Mouse (Mus musculus) hindbrain, embryonic 12.5 days (tissue): ENCODE results near the gene Spata9. TPM values are rescaled to one million over a fixed set of nuclear protein-coding genes. Genes with fewer than 3 reads are reported as not detected.
"Not testable (repeated sequence)": the region's sequence is repeated elsewhere in the genome, so short reads cannot be mapped to it uniquely, and the experiment has no call there.

Experiments used
- ATAC-seq: fragments of 200-750 bp; cut with Nextera tagmentation; 2 replicates; pipeline ENCODE4 v1.8.0; 2017; ENCODE audit warnings: moderate TSS enrichment; ENCODE audit not compliant: low FRiP score
- H3K27ac ChIP-seq: fragments of 300-500 bp; sonication (generic); 2 replicates; pipeline ENCODE4 v1.5.1; 2016; ENCODE audit warnings: mild to moderate bottlenecking
- H3K27me3 ChIP-seq: fragments of 300-500 bp; sonication (generic); 2 replicates; pipeline ENCODE4 v1.6.1; 2016; ENCODE audit warnings: mild to moderate bottlenecking
- H3K36me3 ChIP-seq: fragments of 300-500 bp; sonication (generic); 2 replicates; pipeline ENCODE4 v1.6.1; 2016; ENCODE audit warnings: mild to moderate bottlenecking
- H3K4me1 ChIP-seq: fragments of 300-500 bp; sonication (generic); 2 replicates; pipeline ENCODE4 v1.6.1; 2016
- H3K4me2 ChIP-seq: fragments of 300-500 bp; sonication (generic); replicated peaks from 2 replicates; pipeline ENCODE4 v1.6.1; 2016; ENCODE audit warnings: mild to moderate bottlenecking
- H3K4me3 ChIP-seq: fragments of 300-500 bp; sonication (generic); 2 replicates; pipeline ENCODE4 v1.5.1; 2016; ENCODE audit warnings: mild to moderate bottlenecking
- H3K9ac ChIP-seq: fragments of 300-500 bp; sonication (generic); 2 replicates; pipeline ENCODE4 v1.6.1; 2016; ENCODE audit warnings: mild to moderate bottlenecking, moderate library complexity
- H3K9me3 ChIP-seq: fragments of 300-500 bp; sonication (generic); replicated peaks from 2 replicates; pipeline ENCODE4 v1.6.1; 2016; ENCODE audit warnings: mild to moderate bottlenecking
- whole genome bisulfite sequencing: fragments of 180-500 bp; shearing (Covaris S2); methylation state at CpG from one replicate; pipeline ENCODE4 v1.1.7; 2016; 5-methylcytosine and 5-hydroxymethylcytosine counted together
- polyA plus RNA-seq: library from polyadenylated mRNA; unstranded; fragments of >200 nt; fragmentation: Nextera tagmentation; extraction: Ambion mirVana; gene quantifications from 2 replicates; pipeline ENCODE4 v1.2.1, GENCODE M21; 2016

The Spata9 gene
- polyA plus RNA-seq = 0.98 and 1.4 TPM in 2 replicates

GRCm38 (mm10) chr13:75966850-75967249, at the start of gene Spata9:
TSS of gene Spata9 (plus strand) at chr13:75967150.
- no peak for ATAC-seq
- H3K4me1 ChIP-seq = no peaks in the 10 kb centered on the region
- no peak within 1 kb of the TSS for H3K27ac ChIP-seq
- WGBS = 90% methylated on average over 1 of the region's 1 CpGs
- no peaks in the 10 kb centered on the region for H3K27me3 ChIP-seq
- H3K36me3 ChIP-seq = no peaks in the 10 kb centered on the region
- no peak within 1 kb of the TSS for H3K9ac ChIP-seq
- H3K4me2 ChIP-seq = no peak within 1 kb of the TSS
- no peak within 1 kb of the TSS for H3K4me3 ChIP-seq
- H3K9me3 ChIP-seq = no peaks in the 10 kb centered on the region

GRCm38 (mm10) chr13:75927951-75928350, 39.0 kb upstream of the Spata9 start:
- peaks cover 14% of the 10 kb centered on the region for H3K36me3 ChIP-seq
- H3K27ac ChIP-seq = no peak overlapping the region
- no peak overlapping the region for H3K4me3 ChIP-seq
- no peak overlapping the region for H3K9ac ChIP-seq
- H3K27me3 ChIP-seq = no peaks in the 10 kb centered on the region
- H3K9me3 ChIP-seq = no peaks in the 10 kb centered on the region
- no peak overlapping the region for H3K4me2 ChIP-seq
- peaks cover 7% of the 10 kb centered on the region; the same call in 1 of the 2 replicates for H3K4me1 ChIP-seq
- no peak for ATAC-seq

DNA sequence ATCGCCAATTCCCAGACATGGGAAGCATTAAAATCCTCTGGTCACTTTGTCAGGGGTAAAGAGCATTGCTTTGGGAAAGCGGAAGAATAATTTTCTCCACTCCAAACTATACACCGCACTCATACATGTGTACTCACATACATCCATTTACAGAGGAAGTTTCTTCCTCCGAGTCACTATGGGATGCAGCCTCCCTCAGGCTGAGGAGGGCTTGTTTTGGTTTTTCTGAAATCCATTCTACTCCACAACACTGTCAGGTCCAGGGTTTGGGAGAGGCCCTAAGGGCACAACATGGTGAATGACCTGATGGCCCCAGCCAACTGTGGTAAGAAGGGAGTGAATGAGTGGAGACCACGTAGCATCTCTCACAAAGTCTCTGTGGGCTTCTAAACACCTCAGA, 37.9 kb upstream of the Spata9 start:
- not testable (repeated sequence) for H3K9me3 ChIP-seq, H3K4me1 ChIP-seq, H3K27ac ChIP-seq, ATAC-seq, H3K27me3 ChIP-seq, H3K4me3 ChIP-seq, H3K4me2 ChIP-seq, H3K9ac ChIP-seq
- 95% methylated on average over 5 of the region's 5 CpGs for WGBS
- H3K36me3 ChIP-seq = peaks cover 14% of the 10 kb centered on the region

DNA sequence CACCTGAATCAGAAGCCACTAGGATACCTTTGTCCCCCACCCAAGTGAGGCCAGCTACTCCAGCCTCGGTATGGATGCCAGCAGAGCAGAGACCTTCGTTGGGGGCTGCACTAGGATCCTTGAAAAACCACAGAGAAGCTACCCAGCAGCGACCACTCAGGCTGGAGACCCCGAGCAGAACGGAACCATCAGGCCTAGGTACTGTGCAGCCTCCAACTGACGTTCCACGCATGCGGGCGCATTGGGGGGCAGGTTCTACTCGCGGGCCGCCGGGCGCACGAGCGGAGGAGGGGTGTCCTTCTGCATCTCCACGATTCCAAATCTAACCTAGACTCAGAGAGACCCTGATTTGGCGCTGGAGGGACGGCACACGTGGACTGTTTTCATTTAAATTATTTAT, 36.9 kb upstream of the Spata9 start:
- Histone ChIP-seq H3K4me2 (no peak overlapping the region), H3K27ac (no peak overlapping the region), H3K9ac (no peak overlapping the region), H3K27me3 (no peaks in the 10 kb centered on the region), H3K9me3 (no peaks in the 10 kb centered on the region), H3K36me3 (peaks cover 14% of the 10 kb centered on the region), H3K4me3 (no peak overlapping the region), H3K4me1 (peaks cover 7% of the 10 kb centered on the region; the same call in 1 of the 2 replicates)
- WGBS = 95% methylated on average over 20 of the region's 20 CpGs
- ATAC-seq = no peak; the same call in 1 of the 2 replicates

DNA sequence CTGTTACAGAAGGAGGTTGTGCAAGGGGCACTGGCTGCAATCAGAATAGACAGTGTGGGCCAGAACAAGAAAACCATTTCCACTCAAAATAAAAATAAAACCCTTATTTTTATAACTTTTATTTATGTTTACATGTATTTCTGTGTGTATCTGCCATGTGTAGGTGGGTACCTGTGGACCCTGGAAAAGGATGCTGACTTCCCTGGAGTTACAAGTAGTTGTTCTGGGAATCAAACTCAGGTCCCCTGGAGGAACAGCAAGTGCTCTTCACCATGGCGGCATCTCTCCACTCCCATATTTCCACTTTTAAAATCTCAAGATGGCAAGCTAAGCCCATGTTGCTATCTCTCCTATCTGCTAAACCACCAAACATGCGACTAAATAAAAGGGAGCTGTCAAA, 36.3 kb upstream of the Spata9 start:
- Histone ChIP-seq H3K4me3 (no peak overlapping the region), H3K9ac (no peak overlapping the region), H3K9me3 (no peaks in the 10 kb centered on the region), H3K27ac (no peak overlapping the region), H3K4me2 (no peak overlapping the region), H3K27me3 (no peaks in the 10 kb centered on the region), H3K36me3 (peaks cover 14% of the 10 kb centered on the region), H3K4me1 (peaks cover 7% of the 10 kb centered on the region; the same call in 1 of the 2 replicates)
- WGBS = 85% methylated on average over 2 of the region's 2 CpGs
- ATAC-seq = peak; percentile 26; the same call in 1 of the 2 replicates

DNA sequence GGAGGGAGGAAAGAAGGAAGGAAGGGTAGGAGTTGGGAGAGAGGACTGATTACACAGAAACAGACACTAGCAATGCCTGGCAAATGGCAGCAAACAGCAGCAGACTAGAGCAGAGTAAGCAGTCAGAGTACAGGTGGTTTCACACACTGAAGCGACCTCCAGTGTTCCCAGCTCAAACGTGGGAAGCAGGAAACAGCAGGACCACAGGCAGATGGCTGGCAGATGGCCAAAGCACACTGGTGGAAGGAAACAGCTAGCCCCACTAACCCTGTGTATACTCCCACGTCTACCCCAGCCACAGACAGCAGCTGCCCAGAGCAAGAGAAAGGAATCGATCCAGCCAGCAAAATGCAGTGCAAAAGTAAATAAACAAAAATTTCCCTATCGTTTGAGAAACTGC, 35.9 kb upstream of the Spata9 start:
- H3K27me3 ChIP-seq = no peaks in the 10 kb centered on the region
- H3K9me3 ChIP-seq = no peaks in the 10 kb centered on the region
- H3K4me1 ChIP-seq = peaks cover 7% of the 10 kb centered on the region; the same call in 1 of the 2 replicates
- peak; percentile 89 for ATAC-seq
- H3K4me2 ChIP-seq = no peak overlapping the region
- 27% methylated on average over 5 of the region's 5 CpGs for WGBS
- H3K4me3 ChIP-seq = no peak overlapping the region
- H3K9ac ChIP-seq = no peak overlapping the region
- no peak overlapping the region for H3K27ac ChIP-seq
- H3K36me3 ChIP-seq = peaks cover 14% of the 10 kb centered on the region

GRCm38 (mm10) chr13:75933287-75933686, 33.7 kb upstream of the Spata9 start:
- 78% methylated on average over 1 of the region's 1 CpGs for WGBS
- no peak overlapping the region for H3K9ac ChIP-seq
- H3K4me2 ChIP-seq = no peak overlapping the region
- H3K27ac ChIP-seq = no peak overlapping the region
- no peak overlapping the region for H3K4me3 ChIP-seq
- peaks cover 24% of the 10 kb centered on the region for H3K36me3 ChIP-seq
- no peaks in the 10 kb centered on the region for H3K27me3 ChIP-seq
- no peaks in the 10 kb centered on the region for H3K9me3 ChIP-seq
- no peak for ATAC-seq
- H3K4me1 ChIP-seq = peaks cover 7% of the 10 kb centered on the region; the same call in 1 of the 2 replicates

GRCm38 (mm10) chr13:75938866-75939265, 28.1 kb upstream of the Spata9 start:
- Histone ChIP-seq H3K4me1 (peaks cover 10% of the 10 kb centered on the region), H3K9ac (no peak overlapping the region), H3K27ac (no peak overlapping the region), H3K4me3 (no peak overlapping the region), H3K9me3 (no peaks in the 10 kb centered on the region), H3K4me2 (no peak overlapping the region), H3K27me3 (no peaks in the 10 kb centered on the region), H3K36me3 (peaks cover 21% of the 10 kb centered on the region)
- WGBS = 93% methylated on average over 5 of the region's 5 CpGs
- no peak for ATAC-seq

GRCm38 (mm10) chr13:75940791-75941517, 26.0 kb upstream of the Spata9 start:
- ATAC-seq = no peak
- WGBS = 89% methylated on average over 2 of the region's 2 CpGs
- H3K9ac ChIP-seq = no peak overlapping the region
- H3K4me3 ChIP-seq = peak overlapping the region; percentile 12; the same call in 1 of the 2 replicates
- H3K27ac ChIP-seq = no peak overlapping the region
- no peaks in the 10 kb centered on the region for H3K9me3 ChIP-seq
- peaks cover 15% of the 10 kb centered on the region for H3K4me1 ChIP-seq
- peak overlapping the region; percentile 38 for H3K4me2 ChIP-seq
- H3K36me3 ChIP-seq = peaks cover 21% of the 10 kb centered on the region
- no peaks in the 10 kb centered on the region for H3K27me3 ChIP-seq

DNA sequence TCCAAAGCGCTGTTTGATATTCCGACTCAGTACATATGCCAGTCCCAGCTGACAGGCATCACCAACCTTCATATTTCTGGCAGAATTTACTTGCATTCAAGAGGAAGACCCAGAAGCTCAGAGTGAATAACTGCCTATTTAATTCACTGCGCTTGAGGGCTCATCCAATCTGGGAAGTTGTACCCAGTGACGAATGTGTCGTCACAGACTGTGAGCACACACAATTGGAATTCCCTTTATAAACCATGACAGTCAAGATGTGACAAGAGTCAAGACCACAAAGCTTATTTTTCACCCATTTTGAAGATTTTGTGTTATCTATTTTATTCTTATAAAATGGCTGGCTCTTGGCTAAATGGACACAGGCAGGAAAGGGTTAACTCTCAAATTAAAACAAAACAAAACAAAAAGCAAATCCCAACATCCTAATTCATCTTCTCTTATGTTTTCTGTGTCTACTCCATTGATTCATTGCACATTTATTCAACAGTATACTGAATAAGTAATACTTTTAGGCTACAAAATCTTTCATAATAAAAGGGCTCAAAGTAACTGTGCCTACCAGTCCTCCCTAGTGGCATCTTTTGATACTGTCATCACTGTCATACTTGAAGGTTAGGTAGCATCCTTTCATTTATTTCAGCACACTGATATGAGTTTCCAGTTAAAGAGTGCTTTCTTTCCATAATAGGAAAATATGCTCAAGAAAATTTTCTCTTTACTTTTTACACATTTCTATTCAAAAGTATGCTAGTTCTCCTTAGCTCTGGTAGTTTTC, 25.2 kb upstream of the Spata9 start:
- peaks cover 15% of the 10 kb centered on the region for H3K4me1 ChIP-seq
- H3K9me3 ChIP-seq = no peaks in the 10 kb centered on the region
- no peak overlapping the region for H3K9ac ChIP-seq
- H3K4me2 ChIP-seq = peak overlapping the region; percentile 38
- H3K4me3 ChIP-seq = peak overlapping the region; percentile 12
- no peak for ATAC-seq
- peaks cover 21% of the 10 kb centered on the region for H3K36me3 ChIP-seq
- no peak overlapping the region for H3K27ac ChIP-seq
- no peaks in the 10 kb centered on the region for H3K27me3 ChIP-seq
- WGBS = 62% methylated on average over 5 of the region's 5 CpGs

DNA sequence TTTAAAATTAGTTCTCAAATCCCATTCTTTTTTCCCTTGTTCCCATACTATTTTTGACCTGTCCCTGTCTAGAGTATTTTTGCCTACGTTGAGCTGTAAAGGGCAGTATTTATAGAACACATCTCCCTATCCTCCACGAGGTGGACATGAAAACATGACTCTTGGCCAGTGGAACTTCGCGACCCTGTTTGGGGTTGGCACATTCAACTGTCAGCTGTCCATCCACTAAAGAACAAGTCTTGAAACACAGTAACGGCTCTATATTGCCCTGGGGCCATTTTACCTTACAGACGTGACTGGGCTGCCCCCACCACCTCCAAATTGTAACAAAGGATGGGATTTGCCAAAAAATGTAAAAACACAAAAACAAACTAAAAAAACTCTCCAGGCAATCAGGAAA, 24.2 kb upstream of the Spata9 start:
- H3K9ac ChIP-seq = peak overlapping the region; percentile 96
- peak; percentile 24 for ATAC-seq
- peaks cover 17% of the 10 kb centered on the region for H3K36me3 ChIP-seq
- no peaks in the 10 kb centered on the region for H3K9me3 ChIP-seq
- peaks cover 15% of the 10 kb centered on the region for H3K4me1 ChIP-seq
- peak overlapping the region; percentile 99 for H3K27ac ChIP-seq
- no peaks in the 10 kb centered on the region for H3K27me3 ChIP-seq
- peak overlapping the region; percentile 80 for H3K4me3 ChIP-seq
- peak overlapping the region; percentile 72 for H3K4me2 ChIP-seq
- 1% methylated on average over 6 of the region's 6 CpGs for WGBS

DNA sequence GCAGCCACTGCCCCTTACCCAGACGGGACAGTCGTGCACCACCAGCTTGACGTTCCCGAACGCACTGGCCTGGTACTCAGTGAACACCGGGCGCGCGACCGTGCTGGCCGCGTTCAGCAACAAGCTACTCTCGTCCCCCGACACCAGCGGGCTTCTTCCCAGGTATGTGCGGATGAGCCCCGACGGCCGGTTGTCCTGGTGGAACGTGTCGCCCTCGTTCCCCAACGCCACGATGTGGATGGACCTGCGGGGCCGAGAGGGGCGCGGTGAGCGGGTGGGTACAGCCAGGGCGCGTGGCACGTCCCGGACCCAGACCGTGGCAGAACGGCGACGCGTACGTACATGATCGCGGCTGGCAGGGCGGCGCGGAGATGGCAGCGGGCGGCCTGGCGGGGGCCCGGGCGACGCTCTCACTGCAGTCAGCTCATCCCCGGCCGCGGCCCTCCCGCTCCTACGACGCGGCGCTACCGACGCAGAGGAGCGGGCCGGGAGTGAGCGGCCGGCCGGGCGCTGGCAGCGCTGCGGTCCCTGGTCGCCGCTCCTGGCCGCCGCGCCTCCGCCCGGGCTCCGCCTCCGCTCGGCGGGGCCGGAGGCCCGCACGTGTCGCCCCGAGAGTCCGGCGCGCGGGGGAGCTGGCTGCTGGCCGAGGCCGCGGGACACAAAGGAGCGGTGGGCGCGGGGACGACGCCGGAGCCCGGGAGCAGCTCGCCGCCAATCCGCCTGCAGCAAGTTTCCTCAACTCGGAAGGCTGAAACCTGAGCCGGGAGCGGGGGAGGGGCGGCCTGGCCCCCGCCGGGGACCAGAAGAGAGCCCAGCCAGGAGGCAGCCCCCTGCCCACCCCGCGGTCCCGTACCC, 23.5 kb upstream of the Spata9 start, which contains the start of gene Rhobtb3:
Gene Rhobtb3 (minus strand): TSS at position 737 of the 855 bp plus-strand sequence.
- Histone ChIP-seq H3K27me3 (no peaks in the 10 kb centered on the region), H3K4me3 (peak within 1 kb of the TSS; percentile 80), H3K9ac (peak within 1 kb of the TSS; percentile 96), H3K4me2 (peak within 1 kb of the TSS; percentile 72), H3K9me3 (no peaks in the 10 kb centered on the region), H3K36me3 (peaks cover 10% of the 10 kb centered on the region), H3K4me1 (peaks cover 15% of the 10 kb centered on the region), H3K27ac (peak within 1 kb of the TSS; percentile 99)
- WGBS = under 1% methylated on average over 104 of the region's 110 CpGs
- ATAC-seq = peak; percentile 91
